Mouse (Mus musculus): ENCODE data around the gene Slc35e2. TPM values are rescaled to one million over a fixed set of nuclear protein-coding genes. Genes with fewer than 3 reads are reported as not detected.
A peak's percentile ranks its signal among the peaks of the same experiment; 100 is the strongest.
"Not testable (repeated sequence)": the region's sequence is repeated elsewhere in the genome, so short reads cannot be mapped to it uniquely, and the experiment has no call there.

Slc35e2 gene
- polyA plus RNA-seq, 1 experiment from 2014 or later, result 8.5 TPM

GRCm38 (mm10) chr4:155668689-155669597 is 67.7 kb downstream of the Slc35e2 start, which contains the start of gene Mib2:
Gene Mib2 (minus strand): TSS chr4:155669198.
- Histone ChIP-seq H3K9me3 (ENCODE audit: control insufficient read depth, low read length) (no peaks in the 10 kb centered on the region), H3K4me1 (ENCODE audit: control insufficient read depth in 2 of 2, insufficient read depth in 2 of 2, low read length in 2 of 2) (peaks cover 3 to 6% of the 10 kb centered on the region in 2 experiments), H3K4me3 (ENCODE audit: control insufficient read depth in 1 of 2, insufficient read depth in 1 of 2, low read depth in 1 of 2, low read length in 2 of 2) (peak within 1 kb of the TSS; percentile 91 to 94), H3K4me2 (ENCODE audit: low read length) (peak within 1 kb of the TSS; percentile 84), H3K9ac (ENCODE audit: low read length) (peak within 1 kb of the TSS; percentile 92), H3K27me3 (ENCODE audit: control insufficient read depth, insufficient read depth, low read length) (no peaks in the 10 kb centered on the region), H3K36me3 (ENCODE audit: control insufficient read depth, insufficient read depth, low read length) (peaks cover 21% of the 10 kb centered on the region), H3K27ac (replicated peaks in 1 of 2; ENCODE audit: control insufficient read depth in 1 of 2, insufficient read depth in 1 of 2, low read depth in 2 of 2, low read length in 2 of 2) (peak within 1 kb of the TSS; percentile 52 to 62; a peak in 3 of 4 replicates)
- under 1% methylated on average over 73 of the region's 73 CpGs for WGBS
- ATAC-seq (ENCODE audit: insufficient number of reproducible peaks, insufficient read depth, low FRiP score, low read depth), result peak; percentile 97

- Histone ChIP-seq H3K27ac (replicated peaks in 1 of 2; ENCODE audit: control insufficient read depth in 1 of 2, insufficient read depth in 1 of 2, low read depth in 2 of 2, low read length in 2 of 2) (no peak overlapping the region), H3K4me3 (ENCODE audit: control insufficient read depth in 1 of 2, insufficient read depth in 1 of 2, low read depth in 1 of 2, low read length in 2 of 2) (peak overlapping the region; percentile 91 to 94), H3K27me3 (ENCODE audit: control insufficient read depth, insufficient read depth, low read length) (no peaks in the 10 kb centered on the region), H3K9me3 (ENCODE audit: control insufficient read depth, low read length) (no peaks in the 10 kb centered on the region), H3K36me3 (ENCODE audit: control insufficient read depth, insufficient read depth, low read length) (peaks cover 14% of the 10 kb centered on the region), H3K4me1 (ENCODE audit: control insufficient read depth in 2 of 2, insufficient read depth in 2 of 2, low read length in 2 of 2) (peaks cover 3 to 6% of the 10 kb centered on the region in 2 experiments), H3K4me2 (ENCODE audit: low read length) (peak overlapping the region; percentile 84), H3K9ac (ENCODE audit: low read length) (peak overlapping the region; percentile 92)
- 3% methylated on average over 8 of the region's 8 CpGs for WGBS
- no peak for ATAC-seq (ENCODE audit: insufficient number of reproducible peaks, insufficient read depth, low FRiP score, low read depth)
Observed at GRCm38 (mm10) chr4:155669598-155670075, 68.4 kb downstream of the Slc35e2 start.

GRCm38 (mm10) chr4:155670236-155670635 is 69.0 kb downstream of the Slc35e2 start:
- peaks cover 10% of the 10 kb centered on the region; the same call in 1 of the 2 replicates for H3K36me3 ChIP-seq (ENCODE audit: control insufficient read depth, insufficient read depth, low read length)
- WGBS, result 74% methylated on average over 4 of the region's 4 CpGs
- H3K4me2 ChIP-seq (ENCODE audit: low read length); H3K27me3 ChIP-seq (ENCODE audit: control insufficient read depth, insufficient read depth, low read length); H3K4me1 ChIP-seq (ENCODE audit: control insufficient read depth in 2 of 2, insufficient read depth in 2 of 2, low read length in 2 of 2); ATAC-seq (ENCODE audit: insufficient number of reproducible peaks, insufficient read depth, low FRiP score, low read depth); H3K27ac ChIP-seq (replicated peaks in 1 of 2; ENCODE audit: control insufficient read depth in 1 of 2, insufficient read depth in 1 of 2, low read depth in 2 of 2, low read length in 2 of 2); H3K9me3 ChIP-seq (ENCODE audit: control insufficient read depth, low read length); H3K4me3 ChIP-seq (ENCODE audit: control insufficient read depth in 1 of 2, insufficient read depth in 1 of 2, low read depth in 1 of 2, low read length in 2 of 2); H3K9ac ChIP-seq (ENCODE audit: low read length): not testable (repeated sequence)

GRCm38 (mm10) chr4:155672082-155672481 is 70.9 kb downstream of the Slc35e2 start:
- no peak overlapping the region for H3K27ac ChIP-seq (replicated peaks in 1 of 2; ENCODE audit: control insufficient read depth in 1 of 2, insufficient read depth in 1 of 2, low read depth in 2 of 2, low read length in 2 of 2)
- H3K9ac ChIP-seq (ENCODE audit: low read length), result no peak overlapping the region
- WGBS, result 51% methylated on average over 2 of the region's 2 CpGs
- H3K4me2 ChIP-seq (ENCODE audit: low read length), result no peak overlapping the region
- no peaks in the 10 kb centered on the region for H3K36me3 ChIP-seq (ENCODE audit: control insufficient read depth, insufficient read depth, low read length)
- no peak overlapping the region for H3K4me3 ChIP-seq (ENCODE audit: control insufficient read depth in 1 of 2, insufficient read depth in 1 of 2, low read depth in 1 of 2, low read length in 2 of 2)
- peaks cover 3 to 6% of the 10 kb centered on the region in 2 experiments for H3K4me1 ChIP-seq (ENCODE audit: control insufficient read depth in 2 of 2, insufficient read depth in 2 of 2, low read length in 2 of 2)
- H3K27me3 ChIP-seq (ENCODE audit: control insufficient read depth, insufficient read depth, low read length), result no peaks in the 10 kb centered on the region
- no peak for ATAC-seq (ENCODE audit: insufficient number of reproducible peaks, insufficient read depth, low FRiP score, low read depth)
- no peaks in the 10 kb centered on the region for H3K9me3 ChIP-seq (ENCODE audit: control insufficient read depth, low read length)

Other genes starting within 250 kb of the Slc35e2 start
- 6.4 and 8.5 TPM in 2 replicates for gene Prkcz, start 240.1 kb upstream of the Slc35e2 start, polyA plus RNA-seq (2014; fragmentation: Nextera tagmentation; extraction: Ambion mirVana)
- not detected in 2 replicates for gene Gabrd, start 203.3 kb upstream of the Slc35e2 start, polyA plus RNA-seq (2014; fragmentation: Nextera tagmentation; extraction: Ambion mirVana)
- gene Cfap74, start 192.2 kb upstream of the Slc35e2 start, polyA plus RNA-seq (2014; fragmentation: Nextera tagmentation; extraction: Ambion mirVana), result 0.63 and 0.86 TPM in 2 replicates
- gene Tmem52, start 132.3 kb upstream of the Slc35e2 start, polyA plus RNA-seq (2014; fragmentation: Nextera tagmentation; extraction: Ambion mirVana), result not detected in 2 replicates
- 375 and 396 TPM in 2 replicates for gene Gnb1, start 110.1 kb upstream of the Slc35e2 start, polyA plus RNA-seq (2014; fragmentation: Nextera tagmentation; extraction: Ambion mirVana)
- gene Nadk, start 39.0 kb upstream of the Slc35e2 start, polyA plus RNA-seq (2014; fragmentation: Nextera tagmentation; extraction: Ambion mirVana), result 49.9 and 51.4 TPM in 2 replicates
- 33.5 and 36.7 TPM in 2 replicates for gene Cdk11b, start 23.4 kb downstream of the Slc35e2 start, polyA plus RNA-seq (2014; fragmentation: Nextera tagmentation; extraction: Ambion mirVana)
- not detected in 2 replicates for gene Gm10563, start 44.0 kb downstream of the Slc35e2 start, polyA plus RNA-seq (2014; fragmentation: Nextera tagmentation; extraction: Ambion mirVana)
- 63.1 and 67.1 TPM in 2 replicates for gene Mmp23, start 52.0 kb downstream of the Slc35e2 start, polyA plus RNA-seq (2014; fragmentation: Nextera tagmentation; extraction: Ambion mirVana)
- gene Mib2, start 67.8 kb downstream of the Slc35e2 start, polyA plus RNA-seq (2014; fragmentation: Nextera tagmentation; extraction: Ambion mirVana), result 12.5 and 15.3 TPM in 2 replicates
- 1.9 and 2.4 TPM in 2 replicates for gene Fndc10, start 92.9 kb downstream of the Slc35e2 start, polyA plus RNA-seq (2014; fragmentation: Nextera tagmentation; extraction: Ambion mirVana)
- 113 and 115 TPM in 2 replicates for gene Ssu72, start 103.4 kb downstream of the Slc35e2 start, polyA plus RNA-seq (2014; fragmentation: Nextera tagmentation; extraction: Ambion mirVana)
- gene Tmem240, start 133.4 kb downstream of the Slc35e2 start, polyA plus RNA-seq (2014; fragmentation: Nextera tagmentation; extraction: Ambion mirVana), result 0.23 and 0.28 TPM in 2 replicates
- gene Atad3a, start 159.7 kb downstream of the Slc35e2 start, polyA plus RNA-seq (2014; fragmentation: Nextera tagmentation; extraction: Ambion mirVana), result 89.0 and 95.2 TPM in 2 replicates
- gene Vwa1, start 173.3 kb downstream of the Slc35e2 start, polyA plus RNA-seq (2014; fragmentation: Nextera tagmentation; extraction: Ambion mirVana), result 4.5 and 4.9 TPM in 2 replicates
- gene Tmem88b, start 184.5 kb downstream of the Slc35e2 start, polyA plus RNA-seq (2014; fragmentation: Nextera tagmentation; extraction: Ambion mirVana), result 2.4 and 2.5 TPM in 2 replicates
- not detected in 2 replicates for gene Ankrd65, start 189.0 kb downstream of the Slc35e2 start, polyA plus RNA-seq (2014; fragmentation: Nextera tagmentation; extraction: Ambion mirVana)
- 146 and 160 TPM in 2 replicates for gene Mrpl20, start 201.5 kb downstream of the Slc35e2 start, polyA plus RNA-seq (2014; fragmentation: Nextera tagmentation; extraction: Ambion mirVana)
- gene Ccnl2, start 211.1 kb downstream of the Slc35e2 start, polyA plus RNA-seq (2014; fragmentation: Nextera tagmentation; extraction: Ambion mirVana), result 120 and 126 TPM in 2 replicates
- 112 and 118 TPM in 2 replicates for gene Aurkaip1, start 229.9 kb downstream of the Slc35e2 start, polyA plus RNA-seq (2014; fragmentation: Nextera tagmentation; extraction: Ambion mirVana)
- gene Mxra8, start 238.3 kb downstream of the Slc35e2 start, polyA plus RNA-seq (2014; fragmentation: Nextera tagmentation; extraction: Ambion mirVana), result 55.5 and 75.6 TPM in 2 replicates
- 9.1 and 10.9 TPM in 2 replicates for gene Dvl1, start 246.0 kb downstream of the Slc35e2 start, polyA plus RNA-seq (2014; fragmentation: Nextera tagmentation; extraction: Ambion mirVana)

Data from heart, embryonic 14.5 days (tissue).